ENCODE assay signal across 10 mouse cellular contexts in the genomic region with DNA sequence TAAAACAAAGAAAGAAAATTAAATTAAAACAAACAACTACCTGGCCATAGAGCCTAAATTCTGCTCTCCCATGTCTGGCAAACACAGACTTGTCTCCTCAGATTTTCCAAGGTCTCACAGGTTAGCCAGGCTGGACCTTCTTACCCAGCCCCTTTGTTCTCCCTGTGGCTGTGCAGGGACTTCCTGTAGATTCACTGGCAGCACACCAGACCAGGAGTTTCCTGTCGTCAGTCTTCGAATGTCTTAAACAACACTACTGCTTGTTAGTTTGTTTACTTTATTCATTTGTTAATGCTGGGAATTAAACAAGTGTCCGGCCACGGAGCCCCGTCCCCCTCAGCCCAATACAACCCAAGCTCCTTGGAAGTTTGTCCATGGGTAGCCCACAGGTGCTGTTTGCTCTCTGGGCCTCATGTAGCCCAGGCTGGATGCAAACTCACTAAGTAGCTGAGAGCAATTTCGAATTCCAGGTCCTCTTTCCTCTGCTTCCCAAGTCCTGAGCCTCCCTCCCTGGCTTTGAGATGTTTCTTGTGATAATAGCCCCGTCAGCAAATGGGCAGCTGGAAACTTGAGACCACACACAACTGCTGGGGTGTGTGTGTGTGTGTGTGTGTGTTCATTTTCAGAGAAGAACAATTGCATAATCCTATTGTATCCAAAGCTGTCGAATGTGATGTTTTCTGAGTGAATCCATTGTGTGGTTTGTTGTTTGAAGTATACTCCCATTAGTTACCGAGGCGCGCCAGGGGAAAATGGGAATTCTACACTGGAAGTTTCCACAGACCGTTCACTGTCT. TPM values are rescaled to one million over a fixed set of nuclear protein-coding genes. Genes with fewer than 3 reads are reported as not detected.
DNase-seq lines count a peak whose midpoint lies in the region; ATAC-seq lines count a peak whose summit lies in the region.
"Had no signal": no experiment of that assay in that cellular context is flagged by ENCODE, and none has a peak within 500 bp of the region (broad histone marks: within the 10 kb centered on the region; RNA-seq: fewer than 3 reads in every experiment).

No protein-coding gene starts in this region.

- no peak overlapping the region for H3K4me2 ChIP-seq in heart, embryonic 14.5 days (ENCODE audit: low read length)
- H3K4me2 ChIP-seq in lung, embryonic 16.5 days (ENCODE audit: low read depth, low read length) = no peak overlapping the region
- no peak overlapping the region for H3K4me2 ChIP-seq in embryonic facial prominence, embryonic 13.5 days
- H3K4me2 ChIP-seq: hindbrain, embryonic 13.5 days had no signal

- peaks cover 0 to 3% of the 10 kb centered on the region in 2 experiments; a peak in 2 of 4 replicates for H3K4me1 ChIP-seq in heart, embryonic 14.5 days (ENCODE audit: control insufficient read depth in 2 of 2, insufficient read depth in 2 of 2, low read length in 2 of 2)
- peaks cover 12% of the 10 kb centered on the region for H3K4me1 ChIP-seq in lung, embryonic 16.5 days (replicated peaks; ENCODE audit: control insufficient read depth, insufficient read depth, low read length)
- peaks cover 20% of the 10 kb centered on the region for H3K4me1 ChIP-seq in embryonic facial prominence, embryonic 13.5 days
- H3K4me1 ChIP-seq: hindbrain, embryonic 13.5 days had no signal

- H3K36me3 ChIP-seq in heart, embryonic 14.5 days (ENCODE audit: control insufficient read depth, insufficient read depth, low read length) = no peaks in the 10 kb centered on the region
- no peaks in the 10 kb centered on the region for H3K36me3 ChIP-seq in lung, embryonic 16.5 days (ENCODE audit: control insufficient read depth, insufficient read depth, low read length)
- H3K36me3 ChIP-seq in embryonic facial prominence, embryonic 13.5 days = no peaks in the 10 kb centered on the region
- H3K36me3 ChIP-seq: hindbrain, embryonic 13.5 days had no signal

- H3K27ac ChIP-seq in heart, embryonic 14.5 days (replicated peaks in 1 of 2; ENCODE audit: control insufficient read depth in 1 of 2, insufficient read depth in 1 of 2, low read depth in 2 of 2, low read length in 2 of 2) = peak overlapping the region; percentile 25 to 56; a peak in 3 of 4 replicates
- H3K27ac ChIP-seq in lung, embryonic 16.5 days (ENCODE audit: low read length) = peak overlapping the region; percentile 75
- H3K27ac ChIP-seq in embryonic facial prominence, embryonic 13.5 days = peak overlapping the region; percentile 77
- H3K27ac ChIP-seq: hindbrain, embryonic 13.5 days had no signal

- H3K9me3 ChIP-seq in heart, embryonic 14.5 days (ENCODE audit: control insufficient read depth, low read length) = no peaks in the 10 kb centered on the region
- H3K9me3 ChIP-seq in lung, embryonic 16.5 days (ENCODE audit: control insufficient read depth, low read length) = no peaks in the 10 kb centered on the region
- no peaks in the 10 kb centered on the region for H3K9me3 ChIP-seq in embryonic facial prominence, embryonic 13.5 days
- H3K9me3 ChIP-seq: hindbrain, embryonic 13.5 days had no signal

- H3K27me3 ChIP-seq in heart, embryonic 14.5 days (ENCODE audit: control insufficient read depth, insufficient read depth, low read length) = no peaks in the 10 kb centered on the region
- H3K27me3 ChIP-seq in lung, embryonic 16.5 days (ENCODE audit: control insufficient read depth, insufficient read depth, low read depth, low read length) = no peaks in the 10 kb centered on the region
- H3K27me3 ChIP-seq in embryonic facial prominence, embryonic 13.5 days = no peaks in the 10 kb centered on the region
- H3K27me3 ChIP-seq: hindbrain, embryonic 13.5 days had no signal

- H3K4me3 ChIP-seq in heart, embryonic 14.5 days (ENCODE audit: control insufficient read depth in 1 of 2, insufficient read depth in 1 of 2, low read depth in 1 of 2, low read length in 2 of 2) = no peak overlapping the region
- no peak overlapping the region for H3K4me3 ChIP-seq in lung, embryonic 16.5 days (ENCODE audit: low read length)
- H3K4me3 ChIP-seq in embryonic facial prominence, embryonic 13.5 days = no peak overlapping the region
- H3K4me3 ChIP-seq: hindbrain, embryonic 13.5 days had no signal

- no peak overlapping the region for H3K9ac ChIP-seq in heart, embryonic 14.5 days (ENCODE audit: low read length)
- H3K9ac ChIP-seq in lung, embryonic 16.5 days (ENCODE audit: low read length) = no peak overlapping the region
- 0 out of 2 replicates have a peak overlapping the region, but pooled peaks have one; percentile 6 for H3K9ac ChIP-seq in embryonic facial prominence, embryonic 13.5 days
- H3K9ac ChIP-seq: hindbrain, embryonic 13.5 days had no signal

- ATAC-seq in heart, embryonic 14.5 days (ENCODE audit: insufficient number of reproducible peaks, insufficient read depth, low FRiP score, low read depth) = no peak
- ATAC-seq in lung, embryonic 16.5 days (ENCODE audit: low read depth) = peak; percentile 69
- ATAC-seq in embryonic facial prominence, embryonic 13.5 days (ENCODE audit: insufficient number of reproducible peaks, insufficient read depth, low FRiP score, low TSS enrichment, low read depth) = no peak

- WGBS in heart, embryonic 14.5 days = 57% methylated on average over 12 of the region's 12 CpGs
- WGBS in lung, embryonic 16.5 days = 38% methylated on average over 12 of the region's 12 CpGs
- WGBS in embryonic facial prominence, embryonic 13.5 days = 37% methylated on average over 12 of the region's 12 CpGs

- DNase-seq in heart, adult 8-10 months (ENCODE audit: low spot score) = no peak
- DNase-seq in lung, adult 18-20 months = no peak
- peak; percentile 62 for DNase-seq in lung, postnatal 10 days
- no peak for DNase-seq in right cerebral cortex, adult 2 months (ENCODE audit: low spot score in 2 of 2)
- DNase-seq in cerebellum, adult 9-11 months = no peak
- DNase-seq: cerebellum, adult 8-10 months had no signal

RNA-seq across cellular contexts. Expression of a gene that starts 11.7 kb away (rescaled TPM):
- 22.8 and 23.5 TPM in 2 replicates for polyA plus RNA-seq in heart, embryonic 14.5 days (2014; fragmentation: Nextera tagmentation; extraction: Ambion mirVana)
- 10 to 100 TPM in 2 of 4 experiments, 1 to 10 TPM in 2; 8.2 to 15.7 (median 11.9) TPM for total RNA-seq in heart, adult 8-10 months (2022)
- polyA plus RNA-seq in lung, embryonic 16.5 days (2015; fragmentation: Nextera tagmentation; extraction: Ambion mirVana) = 11.4 and 11.8 TPM in 2 replicates
- 12.2 and 14.6 TPM in 2 replicates for polyA plus RNA-seq in embryonic facial prominence, embryonic 13.5 days (2015; fragmentation: Nextera tagmentation; extraction: Ambion mirVana)
